Mouse (Mus musculus): ENCODE measurements around the gene Ptprd.

GRCm38 (mm10) chr4:76260686-76261085, 1951.1 kb downstream of the Ptprd start:
- no peak for TF ChIP-seq EP300 (optimal IDR thresholded peaks at IDR 0.05)
- no peak for TF ChIP-seq CTCF (IDR thresholded peaks at IDR 0.05; ENCODE audit: low read depth)

All from stomach, postnatal 0 days (tissue).